Mouse (Mus musculus): ENCODE results near the gene Aven. TPM values are rescaled to one million over a fixed set of nuclear protein-coding genes. Genes with fewer than 3 reads are reported as not detected.

The Aven gene
- polyA plus RNA-seq, 1 experiment from 2014 or later, result 10.0 TPM

GRCm38 (mm10) chr2:112538783-112539182, 46.0 kb downstream of the Aven start:
- H3K4me1 ChIP-seq (ENCODE audit: control insufficient read depth, insufficient read depth, low read length), result no peaks in the 10 kb centered on the region
- H3K27ac ChIP-seq (replicated peaks; ENCODE audit: low read depth, low read length), result no peak overlapping the region
- no peak for ATAC-seq (replicated peaks; ENCODE audit: insufficient number of reproducible peaks, low FRiP score, low TSS enrichment, low read depth)
- no peak overlapping the region for H3K9ac ChIP-seq (replicated peaks; ENCODE audit: low read length)
- H3K4me2 ChIP-seq (ENCODE audit: low read depth, low read length), result no peak overlapping the region
- no peaks in the 10 kb centered on the region for H3K27me3 ChIP-seq (ENCODE audit: control insufficient read depth, insufficient read depth, low read length)
- DNase-seq (ENCODE audit: low spot score), result peak; percentile 23
- H3K36me3 ChIP-seq (replicated peaks; ENCODE audit: control insufficient read depth, insufficient read depth, low read depth, low read length), result no peaks in the 10 kb centered on the region
- H3K9me3 ChIP-seq (replicated peaks; ENCODE audit: control insufficient read depth, low read length), result no peaks in the 10 kb centered on the region
- H3K4me3 ChIP-seq (ENCODE audit: low read depth, low read length), result no peak overlapping the region
- 100% methylated on average over 1 of the region's 1 CpGs for WGBS

DNA sequence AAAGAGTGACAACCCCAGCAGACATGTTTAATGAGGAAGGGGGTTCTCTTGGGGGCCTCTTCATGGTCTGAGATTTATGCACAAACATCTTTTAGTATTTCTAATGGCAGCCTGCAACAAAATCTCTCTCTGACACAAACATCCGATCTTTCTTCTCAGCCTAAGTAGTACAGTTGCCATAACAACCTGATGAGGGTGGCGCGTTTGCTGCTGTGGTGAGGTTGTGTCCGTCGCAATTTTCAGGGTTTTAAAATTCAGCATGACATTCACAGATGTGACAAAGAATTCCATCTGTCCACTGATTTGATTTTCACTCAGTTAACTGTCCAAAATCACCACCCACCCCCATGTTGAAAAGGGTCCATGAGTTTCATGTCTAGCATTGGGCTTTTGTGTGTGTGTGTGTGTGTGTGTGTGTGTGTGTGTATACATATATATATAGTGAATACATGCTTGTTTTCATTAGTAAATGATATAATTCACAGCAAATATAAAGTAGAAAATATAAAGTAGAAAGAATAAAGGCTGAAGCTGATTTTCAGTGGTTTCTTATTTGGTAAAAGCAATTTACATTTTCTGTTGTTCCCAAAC, 49.0 kb downstream of the Aven start:
- Histone ChIP-seq H3K9me3 (replicated peaks; ENCODE audit: control insufficient read depth, low read length) (no peaks in the 10 kb centered on the region), H3K36me3 (replicated peaks; ENCODE audit: control insufficient read depth, insufficient read depth, low read depth, low read length) (no peaks in the 10 kb centered on the region), H3K4me1 (ENCODE audit: control insufficient read depth, insufficient read depth, low read length) (no peaks in the 10 kb centered on the region), H3K4me2 (ENCODE audit: low read depth, low read length) (no peak overlapping the region), H3K4me3 (ENCODE audit: low read depth, low read length) (no peak overlapping the region), H3K27ac (replicated peaks; ENCODE audit: low read depth, low read length) (no peak overlapping the region), H3K27me3 (ENCODE audit: control insufficient read depth, insufficient read depth, low read length) (no peaks in the 10 kb centered on the region), H3K9ac (replicated peaks; ENCODE audit: low read length) (no peak overlapping the region)
- 89% methylated on average over 5 of the region's 5 CpGs for WGBS
- DNase-seq (ENCODE audit: low spot score) (no peak), ATAC-seq (replicated peaks; ENCODE audit: insufficient number of reproducible peaks, low FRiP score, low TSS enrichment, low read depth) (no peak)

DNA sequence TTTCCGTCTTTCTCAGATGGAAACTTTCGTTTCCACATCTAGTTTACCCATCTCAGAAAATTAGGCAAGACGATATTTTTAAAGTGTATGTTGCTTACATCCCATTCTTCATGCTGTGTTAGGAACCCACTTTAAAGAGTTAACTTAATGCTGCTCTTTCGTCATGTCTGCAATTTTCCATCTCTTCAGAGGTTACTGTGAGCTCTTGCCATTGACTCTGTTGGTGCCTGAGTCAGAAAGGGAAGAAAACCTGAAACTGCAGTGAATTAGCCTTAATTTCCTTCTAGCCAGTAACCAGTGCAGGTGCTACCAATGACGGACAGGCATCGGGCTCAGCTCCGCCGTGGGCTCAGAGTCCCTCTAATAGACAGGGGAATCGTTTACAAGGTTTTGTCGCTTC, 63.8 kb downstream of the Aven start:
- H3K27ac ChIP-seq (replicated peaks; ENCODE audit: low read depth, low read length), result no peak overlapping the region
- H3K9ac ChIP-seq (replicated peaks; ENCODE audit: low read length), result no peak overlapping the region
- H3K4me2 ChIP-seq (ENCODE audit: low read depth, low read length), result no peak overlapping the region
- H3K4me3 ChIP-seq (ENCODE audit: low read depth, low read length), result no peak overlapping the region
- no peaks in the 10 kb centered on the region for H3K27me3 ChIP-seq (ENCODE audit: control insufficient read depth, insufficient read depth, low read length)
- H3K9me3 ChIP-seq (replicated peaks; ENCODE audit: control insufficient read depth, low read length), result no peaks in the 10 kb centered on the region
- no peaks in the 10 kb centered on the region for H3K36me3 ChIP-seq (replicated peaks; ENCODE audit: control insufficient read depth, insufficient read depth, low read depth, low read length)
- 83% methylated on average over 10 of the region's 10 CpGs for WGBS
- H3K4me1 ChIP-seq (ENCODE audit: control insufficient read depth, insufficient read depth, low read length), result no peaks in the 10 kb centered on the region
- DNase-seq (ENCODE audit: low spot score), result no peak
- ATAC-seq (replicated peaks; ENCODE audit: insufficient number of reproducible peaks, low FRiP score, low TSS enrichment, low read depth), result no peak

DNA sequence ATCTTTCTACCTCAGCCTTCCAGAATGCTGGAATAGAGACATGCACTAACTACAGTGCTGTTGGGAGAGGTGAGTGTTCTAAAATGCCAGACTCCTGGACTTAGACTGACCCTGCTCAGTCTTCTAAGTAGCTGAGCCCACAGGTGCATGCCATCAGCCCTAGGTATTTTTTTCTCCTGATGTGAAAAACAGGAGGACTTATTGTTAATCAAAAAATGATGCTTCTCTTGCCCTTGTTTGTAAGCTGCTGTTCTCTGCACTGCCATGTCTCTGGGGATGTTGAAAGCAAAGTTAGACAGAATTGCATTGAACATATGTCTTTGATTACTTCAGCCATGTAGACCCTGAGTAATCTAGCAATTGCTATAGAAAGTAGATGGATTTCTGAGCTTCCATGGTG, 64.7 kb downstream of the Aven start:
- DNase-seq (ENCODE audit: low spot score) (peak; percentile 53), ATAC-seq (replicated peaks; ENCODE audit: insufficient number of reproducible peaks, low FRiP score, low TSS enrichment, low read depth) (0 out of 2 replicates have a peak, but pooled peaks have one; percentile 62)
- Histone ChIP-seq H3K36me3 (replicated peaks; ENCODE audit: control insufficient read depth, insufficient read depth, low read depth, low read length) (no peaks in the 10 kb centered on the region), H3K9ac (replicated peaks; ENCODE audit: low read length) (no peak overlapping the region), H3K4me2 (ENCODE audit: low read depth, low read length) (no peak overlapping the region), H3K4me1 (ENCODE audit: control insufficient read depth, insufficient read depth, low read length) (no peaks in the 10 kb centered on the region), H3K27ac (replicated peaks; ENCODE audit: low read depth, low read length) (no peak overlapping the region), H3K4me3 (ENCODE audit: low read depth, low read length) (no peak overlapping the region), H3K27me3 (ENCODE audit: control insufficient read depth, insufficient read depth, low read length) (no peaks in the 10 kb centered on the region), H3K9me3 (replicated peaks; ENCODE audit: control insufficient read depth, low read length) (no peaks in the 10 kb centered on the region)

DNA sequence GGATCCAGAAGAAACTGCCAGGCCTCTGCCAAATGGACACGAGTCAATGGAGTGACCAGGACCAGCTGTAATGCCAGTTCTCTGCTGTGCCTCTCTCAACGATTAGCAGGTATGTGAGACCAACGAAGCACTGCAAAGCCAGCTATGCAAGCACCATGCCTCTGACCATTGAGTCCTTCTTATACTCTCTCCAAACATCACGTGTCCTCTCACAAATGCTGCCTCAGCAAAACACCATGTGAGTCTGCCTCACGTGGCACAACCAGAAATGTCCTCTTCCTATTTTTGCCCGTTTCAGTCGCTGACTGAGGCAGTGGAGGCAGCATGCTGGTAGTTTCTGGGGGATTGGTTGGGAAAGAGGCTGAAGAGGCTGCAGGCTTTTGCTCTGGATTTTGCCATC, 68.8 kb downstream of the Aven start:
- no peak for DNase-seq (ENCODE audit: low spot score)
- no peaks in the 10 kb centered on the region for H3K27me3 ChIP-seq (ENCODE audit: control insufficient read depth, insufficient read depth, low read length)
- H3K27ac ChIP-seq (replicated peaks; ENCODE audit: low read depth, low read length), result no peak overlapping the region
- 88% methylated on average over 7 of the region's 7 CpGs for WGBS
- no peaks in the 10 kb centered on the region for H3K4me1 ChIP-seq (ENCODE audit: control insufficient read depth, insufficient read depth, low read length)
- H3K9me3 ChIP-seq (replicated peaks; ENCODE audit: control insufficient read depth, low read length), result no peaks in the 10 kb centered on the region
- H3K36me3 ChIP-seq (replicated peaks; ENCODE audit: control insufficient read depth, insufficient read depth, low read depth, low read length), result no peaks in the 10 kb centered on the region
- no peak for ATAC-seq (replicated peaks; ENCODE audit: insufficient number of reproducible peaks, low FRiP score, low TSS enrichment, low read depth)
- no peak overlapping the region for H3K9ac ChIP-seq (replicated peaks; ENCODE audit: low read length)
- no peak overlapping the region for H3K4me3 ChIP-seq (ENCODE audit: low read depth, low read length)
- no peak overlapping the region for H3K4me2 ChIP-seq (ENCODE audit: low read depth, low read length)

- Histone ChIP-seq H3K4me3 (ENCODE audit: low read depth, low read length) (no peak overlapping the region), H3K4me1 (ENCODE audit: control insufficient read depth, insufficient read depth, low read length) (no peaks in the 10 kb centered on the region), H3K36me3 (replicated peaks; ENCODE audit: control insufficient read depth, insufficient read depth, low read depth, low read length) (no peaks in the 10 kb centered on the region), H3K27me3 (ENCODE audit: control insufficient read depth, insufficient read depth, low read length) (no peaks in the 10 kb centered on the region), H3K4me2 (ENCODE audit: low read depth, low read length) (no peak overlapping the region), H3K9me3 (replicated peaks; ENCODE audit: control insufficient read depth, low read length) (no peaks in the 10 kb centered on the region), H3K27ac (replicated peaks; ENCODE audit: low read depth, low read length) (no peak overlapping the region), H3K9ac (replicated peaks; ENCODE audit: low read length) (no peak overlapping the region)
- WGBS, result 100% methylated on average over 1 of the region's 1 CpGs
- DNase-seq (ENCODE audit: low spot score), result no peak
- ATAC-seq (replicated peaks; ENCODE audit: insufficient number of reproducible peaks, low FRiP score, low TSS enrichment, low read depth), result no peak
Measured at GRCm38 (mm10) chr2:112565060-112565459, 72.3 kb downstream of the Aven start.

DNA sequence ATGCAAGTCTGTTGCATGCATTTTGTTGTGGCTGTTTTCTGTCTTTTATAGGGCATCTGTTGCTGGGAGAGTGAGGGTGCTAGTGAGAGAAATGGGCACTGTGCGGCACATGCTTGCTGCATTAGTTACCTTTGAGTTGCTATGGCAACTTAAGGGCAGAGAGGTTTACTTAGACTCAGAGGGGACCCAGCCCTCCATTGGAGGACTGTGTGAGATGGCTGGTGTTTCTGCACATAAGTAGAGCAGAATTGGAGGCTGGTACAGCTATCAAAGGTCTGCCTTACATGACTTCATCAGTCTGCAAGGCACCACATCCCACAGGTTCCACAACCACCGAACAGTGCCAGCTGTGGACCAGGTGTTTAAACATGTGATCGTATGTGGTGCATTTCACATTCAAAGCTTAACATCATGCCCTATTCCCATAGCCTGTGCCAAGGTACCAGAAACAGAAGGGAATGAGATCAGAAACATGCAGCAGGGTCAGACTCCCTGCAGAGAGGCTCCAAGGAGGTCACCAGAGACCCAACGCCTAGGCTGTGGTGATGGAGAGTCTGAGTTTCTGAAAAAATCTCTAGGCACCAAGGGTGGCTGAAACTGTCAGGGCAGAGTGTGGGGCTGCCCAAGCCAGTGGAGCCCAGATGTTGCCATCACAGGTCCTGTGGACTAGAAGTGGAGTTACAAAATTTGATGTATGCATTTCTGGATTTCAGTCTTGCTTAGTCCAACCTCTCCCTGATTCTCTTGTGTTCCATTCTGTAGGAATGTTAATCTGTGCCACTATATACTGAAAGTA, 73.7 kb downstream of the Aven start:
- H3K4me2 ChIP-seq (ENCODE audit: low read depth, low read length), result no peak overlapping the region
- 75% methylated on average over 4 of the region's 4 CpGs for WGBS
- no peak overlapping the region for H3K27ac ChIP-seq (replicated peaks; ENCODE audit: low read depth, low read length)
- H3K36me3 ChIP-seq (replicated peaks; ENCODE audit: control insufficient read depth, insufficient read depth, low read depth, low read length), result no peaks in the 10 kb centered on the region; the same call in 1 of the 2 replicates
- no peaks in the 10 kb centered on the region for H3K4me1 ChIP-seq (ENCODE audit: control insufficient read depth, insufficient read depth, low read length)
- DNase-seq (ENCODE audit: low spot score), result no peak
- no peak overlapping the region for H3K4me3 ChIP-seq (ENCODE audit: low read depth, low read length)
- ATAC-seq (replicated peaks; ENCODE audit: insufficient number of reproducible peaks, low FRiP score, low TSS enrichment, low read depth), result no peak
- no peaks in the 10 kb centered on the region for H3K27me3 ChIP-seq (ENCODE audit: control insufficient read depth, insufficient read depth, low read length)
- H3K9ac ChIP-seq (replicated peaks; ENCODE audit: low read length), result no peak overlapping the region
- H3K9me3 ChIP-seq (replicated peaks; ENCODE audit: control insufficient read depth, low read length), result no peaks in the 10 kb centered on the region

DNA sequence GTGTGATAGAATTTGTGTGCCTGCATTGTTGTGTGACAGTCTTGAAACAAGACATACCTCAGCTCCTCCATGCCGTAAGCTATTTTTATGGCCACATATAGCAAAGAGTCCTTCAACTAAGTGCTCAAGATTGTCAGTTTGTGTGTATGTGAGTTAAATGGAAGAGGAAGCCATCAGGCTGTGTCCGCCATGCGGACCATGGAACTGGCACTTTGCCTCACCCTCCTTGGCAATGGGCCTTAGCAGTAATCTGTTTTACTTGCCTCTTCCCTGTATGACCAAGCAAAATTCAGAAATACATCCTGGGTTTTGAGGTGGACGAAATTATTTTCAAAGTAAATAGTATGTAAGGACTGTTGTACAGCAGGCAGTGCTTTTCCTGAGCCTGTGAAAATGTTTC, 75.0 kb downstream of the Aven start:
- no peak overlapping the region for H3K4me3 ChIP-seq (ENCODE audit: low read depth, low read length)
- ATAC-seq (replicated peaks; ENCODE audit: insufficient number of reproducible peaks, low FRiP score, low TSS enrichment, low read depth) (no peak), DNase-seq (ENCODE audit: low spot score) (no peak)
- H3K27ac ChIP-seq (replicated peaks; ENCODE audit: low read depth, low read length), result no peak overlapping the region
- no peak overlapping the region for H3K4me2 ChIP-seq (ENCODE audit: low read depth, low read length)
- 95% methylated on average over 4 of the region's 4 CpGs for WGBS
- no peaks in the 10 kb centered on the region for H3K9me3 ChIP-seq (replicated peaks; ENCODE audit: control insufficient read depth, low read length)
- H3K9ac ChIP-seq (replicated peaks; ENCODE audit: low read length), result no peak overlapping the region
- H3K36me3 ChIP-seq (replicated peaks; ENCODE audit: control insufficient read depth, insufficient read depth, low read depth, low read length), result no peaks in the 10 kb centered on the region; the same call in 1 of the 2 replicates
- H3K27me3 ChIP-seq (ENCODE audit: control insufficient read depth, insufficient read depth, low read length), result no peaks in the 10 kb centered on the region
- no peaks in the 10 kb centered on the region for H3K4me1 ChIP-seq (ENCODE audit: control insufficient read depth, insufficient read depth, low read length)
